Mouse (Mus musculus): ENCODE data around the gene Arpc2. TPM values are rescaled to one million over a fixed set of nuclear protein-coding genes. Genes with fewer than 3 reads are reported as not detected.

Arpc2 gene
- polyA plus RNA-seq (2011; ENCODE audit: insufficient read depth, insufficient read length, low read depth, missing spikeins), result 282 and 284 TPM in 2 replicates

- H3K36me3 ChIP-seq (ENCODE audit: control insufficient read depth, insufficient read depth, low read length, poor library complexity, severe bottlenecking), result no peaks in the 10 kb centered on the region
- H3K27ac ChIP-seq (ENCODE audit: insufficient read depth, low read length), result peak within 1 kb of the TSS; percentile 6; the same call in 1 of the 2 replicates
Measured at GRCm38 (mm10) chr1:74235938-74236589, at the start of gene Arpc2. Arpc2 (plus strand) TSS chr1:74236084.

GRCm38 (mm10) chr1:74190471-74190870 is 45.4 kb upstream of the Arpc2 start:
- Histone ChIP-seq H3K36me3 (ENCODE audit: control insufficient read depth, insufficient read depth, low read length, poor library complexity, severe bottlenecking) (no peaks in the 10 kb centered on the region), H3K9ac (ENCODE audit: low read depth, poor library complexity, severe bottlenecking) (no peak overlapping the region), H3K4me1 (ENCODE audit: control insufficient read depth, insufficient read depth, low read length) (no peaks in the 10 kb centered on the region), H3K27me3 (ENCODE audit: control insufficient read depth, insufficient read depth, low read length, poor library complexity, severe bottlenecking) (no peaks in the 10 kb centered on the region), H3K9me3 (replicated peaks; ENCODE audit: control insufficient read depth, insufficient read depth, low read length, poor library complexity, severe bottlenecking) (no peaks in the 10 kb centered on the region), H3K4me3 (ENCODE audit: low read depth, low read length) (no peak overlapping the region), H3K27ac (ENCODE audit: insufficient read depth, low read length) (no peak overlapping the region)
- TF ChIP-seq POLR2A (IDR thresholded peaks at IDR 0.05; ENCODE audit: insufficient read depth, low read length), result no peak
- no peak for TF ChIP-seq CTCF (IDR thresholded peaks at IDR 0.05; ENCODE audit: low read depth, low read length)
- TF ChIP-seq EP300 (IDR thresholded peaks at IDR 0.05; ENCODE audit: insufficient read depth, low read depth, low read length), result no peak

More at GRCm38 (mm10) chr1:74235938-74236589, at the start of gene Arpc2:
- Histone ChIP-seq H3K9me3 (replicated peaks; ENCODE audit: control insufficient read depth, insufficient read depth, low read length, poor library complexity, severe bottlenecking) (no peaks in the 10 kb centered on the region), H3K9ac (ENCODE audit: low read depth, poor library complexity, severe bottlenecking) (peak within 1 kb of the TSS; percentile 91), H3K4me3 (ENCODE audit: low read depth, low read length) (peak within 1 kb of the TSS; percentile 83), H3K4me1 (ENCODE audit: control insufficient read depth, insufficient read depth, low read length) (peaks cover 3% of the 10 kb centered on the region), H3K27me3 (ENCODE audit: control insufficient read depth, insufficient read depth, low read length, poor library complexity, severe bottlenecking) (no peaks in the 10 kb centered on the region)
- 0 out of 2 replicates have a peak, but pooled peaks have one; percentile 21 for TF ChIP-seq EP300 (IDR thresholded peaks at IDR 0.05; ENCODE audit: insufficient read depth, low read depth, low read length)
- TF ChIP-seq CTCF (IDR thresholded peaks at IDR 0.05; ENCODE audit: low read depth, low read length), result no peak
- peak; percentile 86 for TF ChIP-seq POLR2A (IDR thresholded peaks at IDR 0.05; ENCODE audit: insufficient read depth, low read length)

- H3K4me1 ChIP-seq (ENCODE audit: control insufficient read depth, insufficient read depth, low read length), result no peaks in the 10 kb centered on the region
- TF ChIP-seq CTCF (IDR thresholded peaks at IDR 0.05; ENCODE audit: low read depth, low read length), result no peak
- TF ChIP-seq POLR2A (IDR thresholded peaks at IDR 0.05; ENCODE audit: insufficient read depth, low read length), result no peak
- no peak for TF ChIP-seq EP300 (IDR thresholded peaks at IDR 0.05; ENCODE audit: insufficient read depth, low read depth, low read length)
Measured at GRCm38 (mm10) chr1:74192711-74193110, 43.2 kb upstream of the Arpc2 start.

GRCm38 (mm10) chr1:74194445-74194844 is 41.4 kb upstream of the Arpc2 start, which contains the start of gene Cxcr1:
Cxcr1 (minus strand) TSS chr1:74194631.
- H3K9me3 ChIP-seq (replicated peaks; ENCODE audit: control insufficient read depth, insufficient read depth, low read length, poor library complexity, severe bottlenecking), result no peaks in the 10 kb centered on the region
- no peaks in the 10 kb centered on the region for H3K27me3 ChIP-seq (ENCODE audit: control insufficient read depth, insufficient read depth, low read length, poor library complexity, severe bottlenecking)
- no peak within 1 kb of the TSS for H3K4me3 ChIP-seq (ENCODE audit: low read depth, low read length)
- no peaks in the 10 kb centered on the region for H3K4me1 ChIP-seq (ENCODE audit: control insufficient read depth, insufficient read depth, low read length)
- H3K36me3 ChIP-seq (ENCODE audit: control insufficient read depth, insufficient read depth, low read length, poor library complexity, severe bottlenecking), result no peaks in the 10 kb centered on the region
- no peak for TF ChIP-seq CTCF (IDR thresholded peaks at IDR 0.05; ENCODE audit: low read depth, low read length)
- no peak for TF ChIP-seq POLR2A (IDR thresholded peaks at IDR 0.05; ENCODE audit: insufficient read depth, low read length)
- TF ChIP-seq EP300 (IDR thresholded peaks at IDR 0.05; ENCODE audit: insufficient read depth, low read depth, low read length), result no peak
- no peak within 1 kb of the TSS for H3K9ac ChIP-seq (ENCODE audit: low read depth, poor library complexity, severe bottlenecking)
- no peak within 1 kb of the TSS for H3K27ac ChIP-seq (ENCODE audit: insufficient read depth, low read length)

More at GRCm38 (mm10) chr1:74192711-74193110, 43.2 kb upstream of the Arpc2 start:
- Histone ChIP-seq H3K36me3 (ENCODE audit: control insufficient read depth, insufficient read depth, low read length, poor library complexity, severe bottlenecking) (no peaks in the 10 kb centered on the region), H3K9ac (ENCODE audit: low read depth, poor library complexity, severe bottlenecking) (no peak overlapping the region), H3K4me3 (ENCODE audit: low read depth, low read length) (no peak overlapping the region), H3K27me3 (ENCODE audit: control insufficient read depth, insufficient read depth, low read length, poor library complexity, severe bottlenecking) (no peaks in the 10 kb centered on the region), H3K9me3 (replicated peaks; ENCODE audit: control insufficient read depth, insufficient read depth, low read length, poor library complexity, severe bottlenecking) (no peaks in the 10 kb centered on the region), H3K27ac (ENCODE audit: insufficient read depth, low read length) (no peak overlapping the region)

GRCm38 (mm10) chr1:74195961-74196360 is 39.9 kb upstream of the Arpc2 start:
- H3K4me1 ChIP-seq (ENCODE audit: control insufficient read depth, insufficient read depth, low read length), result no peaks in the 10 kb centered on the region
- H3K4me3 ChIP-seq (ENCODE audit: low read depth, low read length), result no peak overlapping the region
- no peak overlapping the region for H3K9ac ChIP-seq (ENCODE audit: low read depth, poor library complexity, severe bottlenecking)
- no peak overlapping the region for H3K27ac ChIP-seq (ENCODE audit: insufficient read depth, low read length)
- no peaks in the 10 kb centered on the region for H3K27me3 ChIP-seq (ENCODE audit: control insufficient read depth, insufficient read depth, low read length, poor library complexity, severe bottlenecking)
- H3K36me3 ChIP-seq (ENCODE audit: control insufficient read depth, insufficient read depth, low read length, poor library complexity, severe bottlenecking), result no peaks in the 10 kb centered on the region
- no peaks in the 10 kb centered on the region for H3K9me3 ChIP-seq (replicated peaks; ENCODE audit: control insufficient read depth, insufficient read depth, low read length, poor library complexity, severe bottlenecking)
- TF ChIP-seq CTCF (IDR thresholded peaks at IDR 0.05; ENCODE audit: low read depth, low read length) (peak; percentile 86), EP300 (IDR thresholded peaks at IDR 0.05; ENCODE audit: insufficient read depth, low read depth, low read length) (no peak), POLR2A (IDR thresholded peaks at IDR 0.05; ENCODE audit: insufficient read depth, low read length) (no peak)

Measured in ES-Bruce4 (cell line).